Comparison of ENCODE assay signal across 9 mouse cellular contexts in the genomic region with DNA sequence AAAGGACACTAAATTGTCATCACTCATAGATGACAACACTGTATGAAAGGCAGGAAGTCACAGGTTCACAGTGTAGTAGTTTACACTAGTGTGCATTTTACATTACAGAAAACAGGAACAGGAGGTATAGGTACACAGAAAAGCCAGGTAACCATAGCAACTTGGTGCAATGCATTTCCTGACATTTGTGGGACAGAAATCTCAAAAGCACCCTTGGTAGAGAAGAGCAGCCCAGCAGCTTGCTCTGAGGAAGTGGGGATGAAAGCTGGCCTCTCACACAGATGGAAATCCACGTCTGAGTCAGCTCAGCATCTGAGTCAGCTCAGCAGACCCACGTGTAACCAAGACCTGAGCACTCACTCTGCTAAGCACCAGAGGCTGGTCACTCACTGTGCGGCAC. TPM values are rescaled to one million over a fixed set of nuclear protein-coding genes. Genes with fewer than 3 reads are reported as not detected.
DNase-seq lines count a peak whose midpoint lies in the region; ATAC-seq lines count a peak whose summit lies in the region.
"Had no signal": no experiment of that assay in that cellular context is flagged by ENCODE, and none has a peak within 500 bp of the region (broad histone marks: within the 10 kb centered on the region; RNA-seq: fewer than 3 reads in every experiment).

No protein-coding gene starts in this region.

- peak; percentile 34 for DNase-seq in layer of hippocampus, adult 11-12 months (ENCODE audit: low spot score)
- no peak for DNase-seq in layer of hippocampus, adult 9-10 months (ENCODE audit: low spot score)
- peak; percentile 64 for DNase-seq in thymus, postnatal 0 days (ENCODE audit: low spot score)
- no peak for DNase-seq in thymus, postnatal 25 days
- DNase-seq in telencephalon, adult 2 months (ENCODE audit: low read depth, low spot score), result peak; percentile 58
- no peak for DNase-seq in retina, embryonic 14.5 days (ENCODE audit: low spot score)
- DNase-seq in urinary bladder, postnatal 14 days (ENCODE audit: low spot score), result no peak
- DNase-seq: kidney, adult 9 months had no signal

- ATAC-seq in granulocyte monocyte progenitor cell, adult 5-6 weeks (replicated peaks; ENCODE audit: poor library complexity, severe bottlenecking), result peak; percentile 51

RNA-seq across cellular contexts. Expression of a gene that starts 59.7 kb away (rescaled TPM):
- polyA plus RNA-seq in thymus, postnatal 0 days (2015; fragmentation: Nextera tagmentation; extraction: Ambion mirVana), result 87.5 and 104 TPM in 2 replicates
- 89.6 and 92.9 TPM in 2 replicates for total RNA-seq in granulocyte monocyte progenitor cell, adult 5-6 weeks (2014; fragmentation: Nextera tagmentation)
- total RNA-seq in granulocyte monocyte progenitor cell, adult 5-6 weeks (2017), result 85.5 and 95.4 TPM in 2 replicates

Comparison
In these comparisons a context has a peak if more than half of its experiments do, and no peak if none do; other contexts are left out.
1. DNase-seq: peak in layer of hippocampus, adult 11-12 months (single experiment), thymus, postnatal 0 days (single experiment) and telencephalon, adult 2 months (single experiment); none in layer of hippocampus, adult 9-10 months (single experiment), thymus, postnatal 25 days (single experiment), retina, embryonic 14.5 days (single experiment) and urinary bladder, postnatal 14 days (single experiment).